Mouse (Mus musculus) right cerebral cortex, postnatal 36 days (tissue): Measurements from ENCODE around the gene Gse1.

Source experiments
- DNase-seq, 2 experiments: peaks; one replicate each; pipeline ENCODE4 v3.0.0; 2022; ENCODE audit warnings: low spot score in 2 of 2, mixed read lengths in 1 of 2

Gene Gse1

GRCm38 (mm10) chr8:120495461-120495860 lies 267.2 kb downstream of the Gse1 start:
- no peak for DNase-seq

GRCm38 (mm10) chr8:120496478-120496877 lies 268.2 kb downstream of the Gse1 start:
- DNase-seq = no peak

DNA sequence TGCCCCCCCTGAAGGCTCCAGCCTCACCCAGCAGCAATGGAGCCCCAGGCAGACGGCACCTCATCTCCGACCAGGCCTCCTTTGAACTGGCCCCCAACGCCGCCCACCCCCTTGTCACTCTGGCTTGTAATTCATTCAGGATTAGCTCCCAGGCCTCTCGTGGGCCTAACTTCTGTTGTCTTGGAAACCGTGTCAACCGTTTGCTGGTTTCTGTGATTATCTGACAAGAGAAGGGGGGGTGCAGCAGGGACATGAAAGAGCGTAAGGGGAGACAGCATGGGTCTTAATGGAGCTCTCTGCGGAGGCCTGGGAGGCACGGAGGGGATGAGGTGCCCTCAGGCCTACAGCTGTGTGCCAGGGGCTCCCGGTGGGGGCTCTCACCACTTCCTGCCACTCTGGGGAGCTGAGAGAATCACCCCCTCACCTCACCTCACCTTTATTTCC lies 269.3 kb downstream of the Gse1 start:
- DNase-seq = no peak

DNA sequence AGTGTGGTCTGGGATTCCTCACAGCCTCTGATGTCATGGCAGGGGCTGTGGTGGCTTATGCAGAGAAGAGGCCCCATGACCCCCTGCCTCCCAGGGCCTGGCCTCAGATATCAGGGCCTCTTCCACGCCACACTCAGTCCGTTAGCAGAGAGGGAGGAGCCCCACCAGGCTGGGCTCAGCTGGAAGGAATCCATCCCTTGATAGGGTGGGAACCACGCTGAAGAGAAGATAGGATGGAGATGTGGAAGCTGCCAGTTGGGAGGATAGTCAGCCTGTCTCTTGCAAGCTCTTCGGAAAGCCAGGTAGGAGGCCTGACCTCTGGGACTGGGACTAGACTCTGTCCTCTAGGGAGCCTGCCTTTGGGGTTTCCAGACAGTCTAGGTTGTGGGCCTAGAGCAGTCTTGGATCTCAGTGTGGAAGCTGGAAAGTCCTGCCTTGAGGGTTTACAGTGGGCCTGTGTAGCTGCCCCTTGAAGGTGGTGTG lies 270.1 kb downstream of the Gse1 start:
- no peak for DNase-seq

- DNase-seq = peak in 1 of 2 experiments; percentile 50
Measured at GRCm38 (mm10) chr8:120498926-120499605, 270.8 kb downstream of the Gse1 start.

GRCm38 (mm10) chr8:120500701-120501261 lies 272.5 kb downstream of the Gse1 start:
- DNase-seq = no peak

GRCm38 (mm10) chr8:120501426-120501825 lies 273.2 kb downstream of the Gse1 start:
- DNase-seq = no peak

- DNase-seq = no peak
Measured at GRCm38 (mm10) chr8:120502428-120502827, 274.2 kb downstream of the Gse1 start.

DNA sequence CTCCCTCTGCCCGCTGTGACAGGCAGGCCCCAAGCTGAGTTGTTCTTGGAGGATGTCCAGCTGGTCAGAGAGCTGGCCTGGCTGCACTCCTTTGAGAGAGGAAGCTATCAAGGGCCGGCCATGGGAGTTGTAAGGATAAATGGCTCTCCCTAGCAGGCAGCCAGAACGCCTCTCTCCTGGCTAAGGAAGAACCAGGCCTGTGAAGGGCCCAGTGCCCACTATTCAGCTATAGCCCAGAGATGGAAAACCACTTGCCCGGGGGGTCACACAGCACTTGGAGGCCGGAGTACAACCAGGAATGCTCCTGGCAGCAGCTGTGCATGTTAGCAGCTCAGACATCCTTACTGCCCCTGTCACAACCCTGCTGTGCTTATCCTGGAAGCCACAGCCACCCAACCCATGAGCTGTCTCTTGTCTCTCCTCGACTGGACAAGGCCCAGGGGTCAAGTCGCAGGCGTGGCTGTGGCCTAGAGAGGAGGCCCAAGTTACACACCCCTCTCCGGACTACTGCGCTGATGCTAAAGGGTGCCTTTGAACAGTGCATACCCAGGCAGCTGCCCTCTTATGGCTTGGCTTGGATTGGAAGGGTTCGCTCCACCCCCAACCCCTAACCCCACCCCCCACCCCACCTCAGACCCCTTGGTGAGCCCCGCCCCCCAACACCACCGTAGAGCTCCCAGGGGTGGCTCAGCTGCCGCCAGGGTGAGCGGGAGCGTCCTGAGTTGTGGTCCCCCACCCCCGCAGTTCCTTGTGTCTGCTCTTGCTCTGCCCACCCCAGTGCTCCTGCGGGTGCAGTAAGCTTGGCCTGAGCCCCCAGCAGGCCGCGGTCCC lies 276.2 kb downstream of the Gse1 start:
- peak in 1 of 2 experiments; percentile 30 for DNase-seq

- no peak for DNase-seq
Measured at GRCm38 (mm10) chr8:120505082-120505511, 276.8 kb downstream of the Gse1 start.

DNA sequence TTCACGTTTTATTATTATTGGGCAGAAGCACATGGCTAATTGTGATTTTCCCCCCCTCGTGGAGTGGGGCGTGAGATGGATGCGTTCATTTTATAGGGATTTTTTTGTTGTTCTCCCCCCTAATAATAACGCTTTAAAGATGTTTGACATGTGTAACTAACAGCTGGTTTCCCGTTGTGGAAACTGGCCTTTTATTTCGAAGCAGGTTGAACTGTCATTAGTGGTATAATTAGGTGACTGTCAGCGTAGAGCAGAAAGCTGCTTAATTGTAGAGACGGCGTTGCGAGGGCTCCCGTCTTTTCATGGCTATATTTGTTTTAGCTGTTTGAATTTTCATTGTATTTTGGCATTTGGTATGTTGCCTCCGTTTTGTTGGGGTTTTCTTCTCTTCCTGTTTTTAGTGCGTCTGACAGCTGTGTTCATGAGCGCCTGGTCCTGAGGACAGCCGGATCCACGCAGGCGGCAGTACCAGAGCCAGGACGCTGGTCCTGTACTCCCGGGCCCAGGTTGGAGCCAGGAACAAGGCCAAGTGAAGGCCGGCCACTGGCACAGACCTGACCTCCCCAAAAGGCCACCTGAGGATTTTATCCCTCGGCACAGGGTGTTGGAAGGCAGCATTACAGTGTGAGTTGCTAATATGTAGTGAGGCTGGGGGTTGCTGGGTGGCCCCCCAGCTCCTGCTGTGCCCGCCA lies 277.5 kb downstream of the Gse1 start:
- no peak for DNase-seq

DNA sequence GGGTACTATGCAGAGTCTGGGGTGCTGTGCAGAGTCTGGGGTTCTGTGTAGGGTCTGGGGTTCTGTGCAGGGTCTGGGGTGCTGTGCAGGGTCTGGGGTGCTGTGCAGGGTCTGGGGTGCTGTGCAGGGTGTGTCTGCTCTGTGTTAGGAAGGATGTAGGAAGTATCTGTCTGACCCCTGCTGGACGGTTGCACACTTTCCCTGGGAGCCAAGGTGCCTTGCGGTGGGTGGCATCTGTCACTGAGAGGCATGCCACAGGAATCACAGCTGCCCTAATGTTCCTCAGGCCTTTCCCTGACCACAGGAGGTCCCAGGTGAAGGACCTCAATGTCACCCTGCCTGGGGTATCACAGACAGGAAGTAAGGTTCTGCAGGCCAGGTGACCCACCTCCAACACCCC lies 278.3 kb downstream of the Gse1 start:
- DNase-seq = no peak

DNA sequence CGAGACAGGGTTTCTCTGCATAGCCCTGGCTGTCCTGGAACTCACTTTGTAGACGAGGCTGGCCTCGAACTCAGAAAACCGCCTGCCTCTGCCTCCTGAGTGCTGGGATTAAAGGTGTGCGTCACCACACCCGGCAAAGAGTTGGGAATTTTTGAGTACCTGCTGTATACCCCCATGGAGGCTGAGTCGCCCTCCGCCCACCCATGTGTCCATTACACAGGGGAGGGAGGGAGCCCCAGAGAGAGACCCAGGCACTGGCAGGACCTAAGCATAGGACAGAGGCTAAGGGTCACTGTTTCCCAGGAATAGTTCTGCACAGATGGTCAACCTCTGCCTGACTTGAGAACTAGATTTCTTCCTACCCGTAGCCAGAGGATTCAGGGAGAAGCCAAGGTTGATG lies 279.0 kb downstream of the Gse1 start:
- no peak for DNase-seq

GRCm38 (mm10) chr8:120509136-120510034 lies 281.1 kb downstream of the Gse1 start:
- DNase-seq = no peak

DNA sequence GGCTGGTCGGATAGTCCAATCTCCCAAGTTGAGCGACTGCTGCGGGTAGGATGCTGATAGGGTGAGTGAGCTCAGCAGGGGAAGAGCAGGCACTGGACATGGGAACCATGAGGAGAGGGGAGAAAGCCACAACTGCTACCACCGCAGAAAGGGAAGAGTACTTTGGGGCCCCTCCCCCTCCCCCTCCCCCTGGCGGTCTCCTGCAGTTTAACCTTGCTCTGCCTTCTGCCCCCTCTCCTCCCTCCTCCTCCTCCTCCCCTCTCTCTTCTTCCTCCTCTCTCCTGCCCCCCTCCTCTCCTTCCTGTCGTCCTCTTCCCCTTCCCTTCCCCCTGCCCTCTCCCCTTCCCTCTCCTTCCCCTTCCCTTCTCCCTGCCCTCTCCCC lies 281.8 kb downstream of the Gse1 start:
- no peak for DNase-seq

GRCm38 (mm10) chr8:120510863-120511457 lies 282.7 kb downstream of the Gse1 start:
- no peak for DNase-seq

DNA sequence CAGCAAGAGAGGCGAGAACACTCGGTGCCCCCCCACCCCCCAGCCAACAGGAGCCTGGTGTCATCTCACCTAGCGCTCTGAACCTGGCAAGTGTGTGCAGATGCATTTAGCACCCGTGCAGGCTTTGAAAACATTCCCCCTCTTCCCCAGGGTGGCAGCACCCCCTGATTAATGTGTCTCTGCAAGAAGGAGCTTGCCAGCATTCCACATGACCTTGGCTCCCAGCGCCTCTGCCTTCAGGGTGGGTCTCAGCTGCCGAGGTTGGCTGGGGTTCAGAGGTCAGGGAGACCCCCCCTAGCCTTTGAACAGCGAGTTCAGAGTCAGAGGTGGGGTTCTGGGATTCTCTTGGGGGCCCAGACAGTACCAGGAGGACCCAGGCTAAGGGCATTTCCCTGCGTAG lies 283.5 kb downstream of the Gse1 start:
- no peak for DNase-seq

DNA sequence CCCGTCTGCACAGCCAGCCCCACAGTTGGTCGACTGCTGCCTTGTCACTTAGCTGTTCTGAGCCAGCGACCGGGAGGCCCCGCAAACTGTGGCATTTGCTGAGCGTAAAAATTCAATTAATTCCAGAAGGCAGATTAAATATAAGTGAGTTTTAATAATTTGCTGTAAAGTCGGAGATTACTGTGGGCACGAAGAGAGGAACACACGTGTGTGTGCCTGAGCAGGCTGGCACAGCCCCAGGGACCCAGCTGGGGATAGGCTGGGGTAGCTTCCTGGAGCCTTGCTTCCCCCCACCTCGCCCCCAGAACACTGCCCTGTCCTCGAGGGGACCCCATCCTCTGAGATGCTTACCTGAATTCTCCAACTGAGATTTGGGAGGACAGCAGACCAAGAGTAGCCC lies 284.1 kb downstream of the Gse1 start:
- no peak for DNase-seq

DNA sequence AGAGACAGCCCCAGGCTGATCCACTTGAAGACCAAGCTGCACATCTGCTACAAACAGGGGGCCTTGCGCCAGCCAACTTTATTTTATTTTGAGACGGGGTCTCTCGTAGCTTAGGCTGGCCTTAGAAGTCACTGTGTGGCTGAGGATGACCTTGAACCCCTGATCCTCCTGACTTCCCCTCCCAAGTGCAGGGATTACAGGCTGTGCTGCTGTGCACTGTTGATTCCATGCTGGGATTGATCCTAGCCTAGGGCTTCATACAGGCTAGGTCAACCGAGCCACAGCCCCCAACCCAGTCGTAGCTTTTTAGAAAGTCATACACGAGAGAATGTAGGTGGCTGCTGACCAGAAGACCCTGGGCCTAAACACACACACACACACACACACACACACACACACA lies 284.9 kb downstream of the Gse1 start:
- no peak for DNase-seq

DNA sequence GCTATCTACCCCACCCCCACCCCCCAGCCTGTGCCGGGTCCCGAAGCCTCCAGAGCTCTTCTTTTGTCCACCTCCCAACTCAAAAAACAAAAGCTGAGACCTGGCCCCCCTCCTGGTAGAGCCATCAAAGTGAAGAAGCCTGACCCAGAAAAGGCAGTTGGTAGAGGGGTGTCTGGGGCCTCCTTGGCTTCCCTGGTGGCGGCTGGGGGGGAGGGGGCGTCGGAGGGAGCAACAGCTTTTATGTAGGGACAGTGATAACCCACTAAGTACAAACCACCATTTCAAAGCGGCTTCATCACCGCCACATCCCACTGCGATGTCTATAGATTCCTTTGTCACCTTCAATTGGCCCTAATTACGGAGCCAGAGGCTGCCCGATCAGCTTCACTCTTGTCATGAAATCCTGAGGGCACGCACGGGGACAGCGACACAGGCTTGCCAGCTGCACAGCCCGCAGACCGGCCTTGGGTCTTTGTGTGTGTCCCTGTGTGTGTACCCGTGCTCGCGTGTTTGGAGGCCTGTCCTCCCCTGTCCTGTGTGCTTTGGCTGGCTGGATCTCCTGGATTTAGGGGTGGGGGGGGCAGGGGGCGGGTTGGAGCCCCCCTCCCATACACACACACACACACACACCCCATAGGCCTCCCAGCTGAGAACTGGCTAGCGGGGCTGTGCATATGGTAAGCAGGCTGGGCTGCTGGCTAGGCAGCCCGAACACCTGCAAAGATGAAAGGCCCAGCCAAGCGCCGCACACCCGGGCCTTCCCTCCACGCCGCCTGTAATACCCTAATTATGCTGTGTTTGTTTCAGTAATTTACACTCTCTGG lies 285.6 kb downstream of the Gse1 start:
- no peak for DNase-seq
